Mouse (Mus musculus): ENCODE results near the gene Atp10a. TPM values are rescaled to one million over a fixed set of nuclear protein-coding genes. Genes with fewer than 3 reads are reported as not detected.

Gene Atp10a
- polyA plus RNA-seq, 1 experiment from 2014 or later, result 0.93 TPM

GRCm38 (mm10) chr7:58647404-58647803, 8.6 kb upstream of the Atp10a start:
- Histone ChIP-seq H3K9ac (ENCODE audit: low read length) (no peak overlapping the region), H3K4me1 (ENCODE audit: control insufficient read depth, insufficient read depth, low read length) (no peaks in the 10 kb centered on the region), H3K4me3 (ENCODE audit: low read depth, low read length) (no peak overlapping the region), H3K4me2 (ENCODE audit: low read length) (no peak overlapping the region), H3K9me3 (replicated peaks; ENCODE audit: control insufficient read depth, low read length) (no peaks in the 10 kb centered on the region), H3K27me3 (replicated peaks; ENCODE audit: control insufficient read depth, insufficient read depth, low read length) (no peaks in the 10 kb centered on the region), H3K27ac (ENCODE audit: low read depth, low read length) (no peak overlapping the region), H3K36me3 (ENCODE audit: control insufficient read depth, insufficient read depth, low read length) (no peaks in the 10 kb centered on the region)
- ATAC-seq (no peak), DNase-seq (ENCODE audit: low spot score) (peak; percentile 26)
- 57% methylated on average over 1 of the region's 1 CpGs for WGBS

GRCm38 (mm10) chr7:58657913-58658789, 2.2 kb downstream of the Atp10a start:
- Histone ChIP-seq H3K27ac (ENCODE audit: low read depth, low read length) (0 out of 2 replicates have a peak overlapping the region, but pooled peaks have one; percentile 39), H3K9me3 (replicated peaks; ENCODE audit: control insufficient read depth, low read length) (no peaks in the 10 kb centered on the region)
- under 1% methylated on average over 80 of the region's 81 CpGs for WGBS

GRCm38 (mm10) chr7:58658790-58659405, 2.9 kb downstream of the Atp10a start:
- H3K4me2 ChIP-seq (ENCODE audit: low read length), result peak overlapping the region; percentile 90
- H3K4me1 ChIP-seq (ENCODE audit: control insufficient read depth, insufficient read depth, low read length), result peaks cover 5% of the 10 kb centered on the region; the same call in 1 of the 2 replicates
- no peaks in the 10 kb centered on the region for H3K36me3 ChIP-seq (ENCODE audit: control insufficient read depth, insufficient read depth, low read length)
- peak overlapping the region; percentile 71 for H3K9ac ChIP-seq (ENCODE audit: low read length)
- H3K27me3 ChIP-seq (replicated peaks; ENCODE audit: control insufficient read depth, insufficient read depth, low read length), result no peaks in the 10 kb centered on the region
- DNase-seq (ENCODE audit: low spot score) (peak; percentile 3), ATAC-seq (peak; percentile 0; the same call in 1 of the 2 replicates)
- no peaks in the 10 kb centered on the region for H3K9me3 ChIP-seq (replicated peaks; ENCODE audit: control insufficient read depth, low read length)
- H3K27ac ChIP-seq (ENCODE audit: low read depth, low read length), result no peak overlapping the region
- peak overlapping the region; percentile 70 for H3K4me3 ChIP-seq (ENCODE audit: low read depth, low read length)
- 23% methylated on average over 14 of the region's 14 CpGs for WGBS

More at GRCm38 (mm10) chr7:58657913-58658789, 2.2 kb downstream of the Atp10a start:
- peak; percentile 93 for ATAC-seq
- H3K9ac ChIP-seq (ENCODE audit: low read length), result peak overlapping the region; percentile 71
- peak overlapping the region; percentile 70 for H3K4me3 ChIP-seq (ENCODE audit: low read depth, low read length)
- DNase-seq (ENCODE audit: low spot score), result peak; percentile 69
- peaks cover 5% of the 10 kb centered on the region; the same call in 1 of the 2 replicates for H3K4me1 ChIP-seq (ENCODE audit: control insufficient read depth, insufficient read depth, low read length)
- no peaks in the 10 kb centered on the region for H3K36me3 ChIP-seq (ENCODE audit: control insufficient read depth, insufficient read depth, low read length)
- no peaks in the 10 kb centered on the region for H3K27me3 ChIP-seq (replicated peaks; ENCODE audit: control insufficient read depth, insufficient read depth, low read length)
- H3K4me2 ChIP-seq (ENCODE audit: low read length), result peak overlapping the region; percentile 90

- Histone ChIP-seq H3K36me3 (ENCODE audit: control insufficient read depth, insufficient read depth, low read length) (no peaks in the 10 kb centered on the region), H3K4me1 (ENCODE audit: control insufficient read depth, insufficient read depth, low read length) (peaks cover 5% of the 10 kb centered on the region; the same call in 1 of the 2 replicates), H3K4me2 (ENCODE audit: low read length) (no peak overlapping the region), H3K9me3 (replicated peaks; ENCODE audit: control insufficient read depth, low read length) (no peaks in the 10 kb centered on the region), H3K27me3 (replicated peaks; ENCODE audit: control insufficient read depth, insufficient read depth, low read length) (no peaks in the 10 kb centered on the region), H3K27ac (ENCODE audit: low read depth, low read length) (no peak overlapping the region), H3K9ac (ENCODE audit: low read length) (no peak overlapping the region), H3K4me3 (ENCODE audit: low read depth, low read length) (no peak overlapping the region)
- DNase-seq (ENCODE audit: low spot score) (no peak), ATAC-seq (no peak)
Observed at GRCm38 (mm10) chr7:58660046-58660445, 4.1 kb downstream of the Atp10a start.

GRCm38 (mm10) chr7:58660665-58661064, 4.7 kb downstream of the Atp10a start:
- no peaks in the 10 kb centered on the region for H3K27me3 ChIP-seq (replicated peaks; ENCODE audit: control insufficient read depth, insufficient read depth, low read length)
- no peaks in the 10 kb centered on the region for H3K9me3 ChIP-seq (replicated peaks; ENCODE audit: control insufficient read depth, low read length)
- no peak overlapping the region for H3K9ac ChIP-seq (ENCODE audit: low read length)
- no peaks in the 10 kb centered on the region for H3K36me3 ChIP-seq (ENCODE audit: control insufficient read depth, insufficient read depth, low read length)
- H3K27ac ChIP-seq (ENCODE audit: low read depth, low read length), result no peak overlapping the region
- DNase-seq (ENCODE audit: low spot score), result no peak
- H3K4me2 ChIP-seq (ENCODE audit: low read length), result no peak overlapping the region
- 98% methylated on average over 5 of the region's 5 CpGs for WGBS
- H3K4me3 ChIP-seq (ENCODE audit: low read depth, low read length), result no peak overlapping the region
- ATAC-seq, result no peak
- peaks cover 5% of the 10 kb centered on the region; the same call in 1 of the 2 replicates for H3K4me1 ChIP-seq (ENCODE audit: control insufficient read depth, insufficient read depth, low read length)

- ATAC-seq (no peak), DNase-seq (ENCODE audit: low spot score) (no peak)
- Histone ChIP-seq H3K27ac (ENCODE audit: low read depth, low read length) (no peak overlapping the region), H3K4me2 (ENCODE audit: low read length) (no peak overlapping the region), H3K9me3 (replicated peaks; ENCODE audit: control insufficient read depth, low read length) (no peaks in the 10 kb centered on the region), H3K27me3 (replicated peaks; ENCODE audit: control insufficient read depth, insufficient read depth, low read length) (no peaks in the 10 kb centered on the region), H3K36me3 (ENCODE audit: control insufficient read depth, insufficient read depth, low read length) (no peaks in the 10 kb centered on the region), H3K4me3 (ENCODE audit: low read depth, low read length) (no peak overlapping the region), H3K9ac (ENCODE audit: low read length) (no peak overlapping the region), H3K4me1 (ENCODE audit: control insufficient read depth, insufficient read depth, low read length) (peaks cover 5% of the 10 kb centered on the region; the same call in 1 of the 2 replicates)
- 94% methylated on average over 7 of the region's 7 CpGs for WGBS
Observed at GRCm38 (mm10) chr7:58661076-58661475, 5.1 kb downstream of the Atp10a start.

- 0 out of 2 replicates have a peak, but pooled peaks cover 3% of the 10 kb centered on the region for H3K4me1 ChIP-seq (ENCODE audit: control insufficient read depth, insufficient read depth, low read length)
- WGBS, result 4% methylated on average over 1 of the region's 1 CpGs
Observed at GRCm38 (mm10) chr7:58668617-58669016, 12.7 kb downstream of the Atp10a start.

GRCm38 (mm10) chr7:58676075-58676474, 20.1 kb downstream of the Atp10a start:
- ATAC-seq (no peak), DNase-seq (ENCODE audit: low spot score) (no peak)
- WGBS, result 48% methylated on average over 3 of the region's 3 CpGs
- H3K27me3 ChIP-seq (replicated peaks; ENCODE audit: control insufficient read depth, insufficient read depth, low read length), result no peaks in the 10 kb centered on the region
- H3K36me3 ChIP-seq (ENCODE audit: control insufficient read depth, insufficient read depth, low read length), result no peaks in the 10 kb centered on the region
- no peak overlapping the region for H3K9ac ChIP-seq (ENCODE audit: low read length)
- no peaks in the 10 kb centered on the region for H3K4me1 ChIP-seq (ENCODE audit: control insufficient read depth, insufficient read depth, low read length)
- H3K9me3 ChIP-seq (replicated peaks; ENCODE audit: control insufficient read depth, low read length), result no peaks in the 10 kb centered on the region
- no peak overlapping the region for H3K27ac ChIP-seq (ENCODE audit: low read depth, low read length)
- H3K4me2 ChIP-seq (ENCODE audit: low read length), result no peak overlapping the region
- H3K4me3 ChIP-seq (ENCODE audit: low read depth, low read length), result no peak overlapping the region

More at GRCm38 (mm10) chr7:58668617-58669016, 12.7 kb downstream of the Atp10a start:
- no peaks in the 10 kb centered on the region for H3K9me3 ChIP-seq (replicated peaks; ENCODE audit: control insufficient read depth, low read length)
- no peaks in the 10 kb centered on the region for H3K36me3 ChIP-seq (ENCODE audit: control insufficient read depth, insufficient read depth, low read length)
- ATAC-seq (no peak), DNase-seq (ENCODE audit: low spot score) (no peak)
- no peak overlapping the region for H3K27ac ChIP-seq (ENCODE audit: low read depth, low read length)
- H3K4me2 ChIP-seq (ENCODE audit: low read length), result no peak overlapping the region
- no peak overlapping the region for H3K9ac ChIP-seq (ENCODE audit: low read length)
- H3K27me3 ChIP-seq (replicated peaks; ENCODE audit: control insufficient read depth, insufficient read depth, low read length), result no peaks in the 10 kb centered on the region
- H3K4me3 ChIP-seq (ENCODE audit: low read depth, low read length), result no peak overlapping the region

All from forebrain, embryonic 14.5 days (tissue).